Mouse (Mus musculus) forebrain, postnatal 0 days (tissue): Measurements from ENCODE around the gene Zp1. TPM values are rescaled to one million over a fixed set of nuclear protein-coding genes. Genes with fewer than 3 reads are reported as not detected.

ENCODE experiments used
- ATAC-seq: fragments of 200-750 bp; cut with Nextera tagmentation; 2 replicates; pipeline ENCODE4 v1.8.0; 2017; ENCODE audit warnings: mild to moderate bottlenecking, moderate library complexity
- DNase-seq: peaks from one replicate; pipeline ENCODE4 v3.0.0-alpha.2; 2015
- H3K27ac ChIP-seq: fragments of 300-500 bp; sonication (generic); 2 replicates; pipeline ENCODE4 v1.5.1; 2014; ENCODE audit warnings: low read depth, mild to moderate bottlenecking, antibody characterized with exemption, low read length, moderate library complexity, mixed read lengths
- H3K27me3 ChIP-seq: fragments of 300-500 bp; sonication (generic); 2 replicates; pipeline ENCODE4 v1.6.1; 2014; ENCODE audit warnings: mild to moderate bottlenecking, low read length, mixed read lengths; ENCODE audit not compliant: insufficient read depth
- H3K36me3 ChIP-seq: fragments of 300-500 bp; sonication (generic); 2 replicates; pipeline ENCODE4 v1.6.1; 2014; ENCODE audit warnings: mild to moderate bottlenecking, moderate library complexity; ENCODE audit not compliant: insufficient read depth
- H3K4me1 ChIP-seq: fragments of 300-500 bp; sonication (generic); 2 replicates; pipeline ENCODE4 v1.6.1; 2014; ENCODE audit warnings: antibody characterized with exemption; ENCODE audit not compliant: insufficient read depth
- H3K4me2 ChIP-seq: fragments of 300-500 bp; sonication (generic); 2 replicates; pipeline ENCODE4 v1.6.1; 2014; ENCODE audit warnings: low read depth, mild to moderate bottlenecking, moderate library complexity
- H3K4me3 ChIP-seq: fragments of 300-500 bp; sonication (generic); 2 replicates; pipeline ENCODE4 v1.5.1; 2014; ENCODE audit warnings: low read depth, low read length, mixed read lengths
- H3K9ac ChIP-seq: fragments of 300-500 bp; sonication (generic); 2 replicates; pipeline ENCODE4 v1.6.1; 2014; ENCODE audit warnings: mild to moderate bottlenecking
- H3K9me3 ChIP-seq: fragments of 300-500 bp; sonication (generic); 2 replicates; pipeline ENCODE4 v1.6.1; 2016; ENCODE audit warnings: low read length
- CTCF ChIP-seq: sonication (generic); IDR thresholded peaks from 2 replicates; pipeline ENCODE4 v1.5.1; 2016; ENCODE audit warnings: antibody characterized with exemption, control low read depth, low read depth
- WGBS: fragments of 180-500 bp; shearing (Covaris S2); extraction: QIAGEN DNeasy Blood & Tissue Kit; methylation state at CpG from one replicate; pipeline ENCODE4 v1.1.7; 2014; 5-methylcytosine and 5-hydroxymethylcytosine counted together
- polyA plus RNA-seq: library from polyadenylated mRNA; unstranded; fragments of >200 nt; fragmentation: Nextera tagmentation; extraction: Ambion mirVana; gene quantifications from 2 replicates; pipeline ENCODE4 v1.2.1, GENCODE M21; 2015
- total RNA-seq: library from RNA; depleted of rRNA; stranded (reverse); fragments of >200 nt; gene quantifications from 2 replicates; pipeline ENCODE4 v1.2.3, GENCODE M21; 2014

The Zp1 gene
- total and polyA plus RNA-seq, 2 experiments from 2014 or later = 0.10 to 0.68 TPM

DNA sequence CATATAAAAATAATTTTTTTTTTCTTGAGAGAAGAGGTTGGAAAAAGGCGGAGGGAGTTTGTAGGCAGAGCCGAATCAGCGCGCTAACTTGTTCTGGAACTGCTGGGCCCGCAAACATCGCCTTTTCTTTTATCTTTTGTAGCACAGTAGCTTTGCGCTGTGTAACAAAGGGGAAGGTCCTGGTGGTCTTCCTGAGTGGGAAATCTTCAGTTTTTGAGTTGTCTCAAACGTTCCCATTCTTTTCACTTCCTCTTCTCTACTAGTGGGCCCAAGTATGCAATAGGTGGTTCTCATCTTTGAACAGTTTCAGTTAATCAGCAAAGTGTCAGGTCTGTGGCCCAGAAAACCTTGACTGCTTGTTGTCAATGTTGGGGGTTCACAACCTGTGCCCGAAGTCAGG lies 29.1 kb upstream of the Zp1 start:
- ATAC-seq = peak; percentile 9

DNA sequence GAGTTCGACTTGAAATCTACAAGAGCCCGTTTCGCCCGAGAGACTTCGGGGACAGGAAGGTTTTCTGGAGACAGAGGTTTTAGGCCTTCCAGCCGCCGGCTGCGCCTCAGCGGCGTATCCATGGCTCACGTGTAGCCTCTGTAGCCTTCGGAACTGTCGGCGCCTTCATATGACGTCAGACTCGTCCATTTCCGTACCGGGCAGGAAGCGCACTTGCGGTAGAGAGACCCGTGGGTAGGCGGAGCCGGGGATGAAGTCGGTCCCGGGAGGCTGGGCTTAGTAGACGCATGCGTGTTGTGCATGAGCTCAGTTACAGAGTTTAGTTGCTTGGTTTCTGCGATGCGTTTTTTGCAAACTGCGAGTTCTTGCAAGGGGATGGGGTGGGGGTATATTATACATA lies 28.7 kb upstream of the Zp1 start, which contains the start of gene Ccdc86:
Gene Ccdc86 (minus strand): TSS at position 155 of the 400 bp plus-strand sequence.
- Histone ChIP-seq H3K27ac (no peak within 1 kb of the TSS), H3K9ac (peak within 1 kb of the TSS; percentile 72), H3K27me3 (no peaks in the 10 kb centered on the region), H3K4me2 (peak within 1 kb of the TSS; percentile 99), H3K4me1 (peaks cover 16% of the 10 kb centered on the region), H3K4me3 (peak within 1 kb of the TSS; percentile 51), H3K36me3 (peaks cover 12% of the 10 kb centered on the region), H3K9me3 (no peaks in the 10 kb centered on the region)
- peak; percentile 99 for ATAC-seq
- under 1% methylated on average over 30 of the region's 30 CpGs for WGBS
- no peak for TF ChIP-seq CTCF
- DNase-seq = peak; percentile 99

More for the DNA sequence above, 29.1 kb upstream of the Zp1 start:
- no peak for DNase-seq
- no peak for TF ChIP-seq CTCF
- Histone ChIP-seq H3K9me3 (no peaks in the 10 kb centered on the region), H3K27me3 (no peaks in the 10 kb centered on the region), H3K4me2 (peak overlapping the region; percentile 57), H3K36me3 (peaks cover 7% of the 10 kb centered on the region), H3K27ac (no peak overlapping the region), H3K4me3 (peak overlapping the region; percentile 51), H3K9ac (peak overlapping the region; percentile 72; the same call in 1 of the 2 replicates), H3K4me1 (peaks cover 16% of the 10 kb centered on the region)
- WGBS = 27% methylated on average over 9 of the region's 9 CpGs

DNA sequence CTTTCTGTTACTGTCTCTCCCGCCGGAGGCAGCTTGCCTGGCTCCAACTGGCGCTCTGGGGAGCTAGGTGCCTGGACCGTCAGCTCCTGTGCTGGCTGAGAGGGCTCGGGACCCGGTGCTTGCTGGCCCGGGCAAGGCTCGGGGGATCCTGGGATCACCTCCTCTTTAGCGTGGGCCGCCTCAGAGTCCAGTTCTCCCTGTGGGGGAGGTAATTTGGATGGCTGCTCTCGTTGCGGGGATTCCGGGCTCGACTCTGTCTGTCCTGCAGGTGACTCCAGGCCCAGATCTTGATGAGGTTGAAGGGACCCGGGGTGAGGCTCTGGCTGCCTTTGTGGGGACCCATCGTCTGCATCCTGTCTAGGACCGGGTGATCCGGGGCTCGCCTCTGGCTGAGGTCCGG lies 28.0 kb upstream of the Zp1 start:
- peak overlapping the region; percentile 51 for H3K4me3 ChIP-seq
- peak overlapping the region; percentile 99 for H3K4me2 ChIP-seq
- WGBS = 2% methylated on average over 20 of the region's 20 CpGs
- H3K4me1 ChIP-seq = peaks cover 16% of the 10 kb centered on the region
- no peak for DNase-seq
- no peak overlapping the region for H3K27ac ChIP-seq
- peaks cover 17% of the 10 kb centered on the region for H3K36me3 ChIP-seq
- H3K27me3 ChIP-seq = no peaks in the 10 kb centered on the region
- no peaks in the 10 kb centered on the region for H3K9me3 ChIP-seq
- no peak for TF ChIP-seq CTCF
- no peak for ATAC-seq
- H3K9ac ChIP-seq = peak overlapping the region; percentile 72

DNA sequence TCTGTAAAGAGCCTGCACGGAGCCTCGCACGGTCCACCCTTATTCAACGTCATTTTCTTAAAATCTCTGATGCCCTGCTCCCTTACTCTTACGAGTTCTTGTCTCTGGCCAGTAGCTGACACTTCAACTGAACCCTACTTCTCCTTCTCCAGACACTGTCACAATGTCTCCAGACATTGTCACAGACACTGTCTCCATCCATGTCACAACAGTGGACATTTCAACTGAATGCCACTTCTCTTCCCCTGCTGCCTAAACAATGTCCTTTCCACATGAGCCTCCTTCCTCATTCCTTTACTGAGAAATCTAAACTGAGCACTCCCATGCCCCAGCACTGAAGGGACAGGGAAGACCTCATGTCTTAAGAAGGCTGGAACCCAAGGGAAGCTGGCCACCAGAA lies 26.8 kb upstream of the Zp1 start:
- Histone ChIP-seq H3K27me3 (no peaks in the 10 kb centered on the region), H3K4me2 (peak overlapping the region; percentile 99), H3K9me3 (no peaks in the 10 kb centered on the region), H3K4me1 (peaks cover 16% of the 10 kb centered on the region), H3K36me3 (peaks cover 29% of the 10 kb centered on the region), H3K27ac (no peak overlapping the region), H3K4me3 (peak overlapping the region; percentile 51), H3K9ac (peak overlapping the region; percentile 72)
- ATAC-seq = no peak
- DNase-seq = no peak
- 88% methylated on average over 5 of the region's 5 CpGs for WGBS
- no peak for TF ChIP-seq CTCF

DNA sequence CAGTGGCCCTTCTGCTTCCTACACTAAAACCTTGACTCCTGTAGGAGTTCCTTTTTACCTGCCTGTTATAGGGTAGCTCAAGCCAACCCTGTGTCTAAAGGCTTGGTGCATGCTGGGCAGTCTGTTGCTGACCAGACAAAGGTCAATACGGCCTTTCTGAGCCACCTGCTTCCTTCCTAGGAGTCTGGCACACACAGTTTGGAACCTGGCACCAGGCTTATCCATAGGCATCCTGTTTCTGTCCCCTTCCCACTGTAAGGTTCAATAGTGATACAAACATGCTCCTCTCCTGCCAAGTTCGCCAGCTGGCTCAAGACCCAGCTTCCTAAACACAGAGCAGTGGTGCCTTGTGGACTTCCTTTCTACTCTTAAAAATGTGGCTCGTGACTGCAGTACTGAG lies 26.1 kb upstream of the Zp1 start:
- ATAC-seq (no peak), DNase-seq (no peak)
- Histone ChIP-seq H3K27ac (no peak overlapping the region), H3K36me3 (peaks cover 34% of the 10 kb centered on the region), H3K9ac (0 out of 2 replicates have a peak overlapping the region, but pooled peaks have one; percentile 14), H3K4me2 (no peak overlapping the region), H3K4me1 (peaks cover 16% of the 10 kb centered on the region), H3K4me3 (no peak overlapping the region), H3K27me3 (no peaks in the 10 kb centered on the region), H3K9me3 (no peaks in the 10 kb centered on the region)
- WGBS = 78% methylated on average over 3 of the region's 3 CpGs
- TF ChIP-seq CTCF = no peak

DNA sequence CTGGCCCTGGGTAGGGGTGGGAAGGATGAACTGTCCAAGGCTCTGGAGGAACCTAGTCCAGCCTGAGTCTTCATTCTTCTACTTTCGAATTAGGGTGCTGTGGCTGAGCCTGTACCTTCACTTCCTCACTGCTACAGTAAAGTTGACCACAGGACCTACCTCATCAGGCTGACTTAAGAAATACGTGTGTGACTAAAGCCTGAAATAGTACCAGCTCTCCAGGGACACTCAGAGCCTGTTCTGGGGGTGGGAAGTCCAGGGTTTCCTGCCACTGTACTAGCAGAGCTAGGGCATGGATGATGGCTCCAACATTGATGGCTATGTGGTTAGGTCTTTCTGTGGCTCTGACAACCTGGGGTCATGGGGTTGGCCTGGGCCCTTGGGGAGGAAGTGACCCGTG lies 23.5 kb upstream of the Zp1 start:
- Histone ChIP-seq H3K36me3 (peaks cover 34% of the 10 kb centered on the region), H3K4me2 (no peak overlapping the region), H3K9ac (no peak overlapping the region), H3K4me3 (no peak overlapping the region), H3K27me3 (no peaks in the 10 kb centered on the region), H3K4me1 (peaks cover 15% of the 10 kb centered on the region), H3K27ac (no peak overlapping the region), H3K9me3 (no peaks in the 10 kb centered on the region)
- TF ChIP-seq CTCF = no peak
- DNase-seq (no peak), ATAC-seq (no peak)
- WGBS = 96% methylated on average over 3 of the region's 3 CpGs

- TF ChIP-seq CTCF = no peak
- Histone ChIP-seq H3K4me2 (peak overlapping the region; percentile 65), H3K27me3 (no peaks in the 10 kb centered on the region), H3K4me1 (0 out of 2 replicates have a peak, but pooled peaks cover 4% of the 10 kb centered on the region), H3K27ac (peak overlapping the region; percentile 54; the same call in 1 of the 2 replicates), H3K36me3 (peaks cover 34% of the 10 kb centered on the region), H3K4me3 (peak overlapping the region; percentile 25), H3K9me3 (no peaks in the 10 kb centered on the region), H3K9ac (peak overlapping the region; percentile 63)
- WGBS = 2% methylated on average over 40 of the region's 40 CpGs
- DNase-seq = peak; percentile 77
- peak; percentile 87 for ATAC-seq
These were observed 20.5 kb upstream of the Zp1 start for GRCm38 (mm10) chr19:10940801-10941457.
